Mouse (Mus musculus) c-Kit-negative CD71-positive TER-119-positive erythroid progenitor cells, embryonic 14.5 days (primary cell): ENCODE measurements around the gene Lpin2.

Experiments used
- DNase-seq: peaks from one replicate; pipeline ENCODE4 v3.0.0-alpha.2; 2013; ENCODE audit warnings: low read depth, low spot score

Lpin2 gene

DNA sequence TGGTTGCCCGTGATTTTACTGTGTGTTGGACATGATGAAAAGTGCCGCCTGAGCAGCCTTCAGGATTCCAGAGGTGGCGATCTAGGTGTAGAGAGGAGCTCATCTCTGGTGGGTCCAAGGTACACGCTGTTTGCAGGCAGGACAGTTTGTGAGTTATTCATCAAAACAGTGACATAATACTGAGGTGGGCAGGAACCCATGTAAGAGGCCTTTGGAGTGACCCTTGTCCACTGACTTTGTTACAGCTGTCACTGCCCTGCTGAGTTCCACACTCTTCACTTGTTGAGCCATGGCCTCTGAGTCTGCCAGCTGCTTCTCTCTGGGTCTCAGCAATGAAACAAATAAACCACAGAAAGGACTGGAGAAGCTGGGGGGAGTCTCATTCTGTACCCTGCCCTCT is 19.8 kb downstream of the Lpin2 start:
- no peak for DNase-seq

GRCm38 (mm10) chr17:71203998-71204808 is 21.8 kb downstream of the Lpin2 start:
- peak; percentile 76 for DNase-seq

DNA sequence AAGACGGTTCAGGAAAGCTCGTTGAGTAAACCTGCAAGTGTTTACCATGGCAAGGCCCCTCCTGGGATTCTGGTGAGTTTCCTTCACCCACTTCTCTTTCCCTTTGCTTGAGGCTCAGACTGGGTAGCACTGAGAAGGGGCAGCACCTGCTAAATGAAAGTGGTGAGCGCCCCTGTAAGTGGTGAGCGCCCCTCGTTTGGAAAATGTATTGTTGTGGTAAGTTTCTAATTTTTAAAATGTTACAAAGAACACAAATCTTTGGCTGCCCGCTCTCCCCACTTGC is 22.4 kb downstream of the Lpin2 start:
- DNase-seq, result no peak

GRCm38 (mm10) chr17:71206136-71206893 is 24.0 kb downstream of the Lpin2 start:
- DNase-seq, result no peak

- DNase-seq, result no peak
Measured at GRCm38 (mm10) chr17:71207268-71207667, 24.9 kb downstream of the Lpin2 start.

DNA sequence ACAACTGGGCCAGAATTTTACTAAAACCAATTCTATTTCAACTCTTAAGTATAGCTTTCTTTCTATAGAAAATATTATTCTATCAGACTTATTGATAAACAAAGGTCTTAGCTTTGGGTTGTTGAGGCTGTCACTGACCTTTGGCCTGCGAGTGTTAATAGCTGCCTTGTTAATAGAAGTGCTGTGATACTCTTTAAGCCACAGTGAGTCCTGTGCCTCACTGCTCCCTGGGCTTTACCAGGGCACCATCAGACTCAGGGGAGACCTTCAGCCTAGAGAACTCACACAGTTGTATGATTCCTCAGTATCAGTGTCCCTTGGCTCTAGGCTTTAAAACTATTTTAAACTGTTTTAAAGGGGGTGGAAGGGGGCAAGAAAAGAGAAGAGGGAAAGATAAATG is 26.0 kb downstream of the Lpin2 start:
- DNase-seq, result no peak

DNA sequence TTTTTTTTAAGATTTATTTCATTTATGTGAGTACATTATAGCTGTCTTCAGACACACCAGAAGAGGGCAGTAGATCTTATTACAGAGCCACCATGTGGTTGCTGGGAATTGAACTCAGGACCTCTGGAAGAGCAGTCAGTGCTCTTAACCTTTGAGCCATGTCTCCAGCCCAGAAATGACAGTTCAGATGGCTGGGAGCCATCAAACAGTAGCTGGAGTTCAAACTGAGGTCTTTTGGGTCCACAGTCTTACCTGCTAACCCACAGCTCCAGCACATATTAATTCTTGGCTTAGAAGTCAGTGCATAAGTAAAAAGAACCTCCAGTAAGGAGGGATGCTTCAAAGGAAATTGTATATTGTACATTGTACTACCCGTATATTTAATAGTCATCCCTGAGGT is 26.6 kb downstream of the Lpin2 start:
- DNase-seq, result no peak

- DNase-seq, result no peak
Measured at GRCm38 (mm10) chr17:71209936-71210335, 27.6 kb downstream of the Lpin2 start.

GRCm38 (mm10) chr17:71211962-71212646 is 29.7 kb downstream of the Lpin2 start:
- DNase-seq, result peak; percentile 61

DNA sequence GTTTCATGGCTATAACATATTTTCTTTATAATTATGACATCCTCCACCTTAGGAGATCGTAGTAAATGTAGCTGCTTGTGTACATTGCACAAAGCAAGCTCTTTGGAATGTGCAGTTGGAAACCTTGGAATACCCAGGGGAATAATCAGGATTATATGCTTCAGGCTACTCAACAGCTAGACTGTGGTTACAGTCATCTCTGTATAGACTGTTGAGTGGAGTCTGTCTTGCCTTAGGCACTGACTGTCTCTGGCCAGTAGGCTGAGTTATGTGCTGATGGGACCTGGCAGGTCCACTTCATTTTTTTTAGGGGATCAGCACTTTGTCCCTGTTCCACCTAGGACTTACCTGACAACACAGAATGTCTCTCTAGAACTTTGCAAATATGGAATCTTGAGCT is 31.3 kb downstream of the Lpin2 start:
- DNase-seq, result no peak

DNA sequence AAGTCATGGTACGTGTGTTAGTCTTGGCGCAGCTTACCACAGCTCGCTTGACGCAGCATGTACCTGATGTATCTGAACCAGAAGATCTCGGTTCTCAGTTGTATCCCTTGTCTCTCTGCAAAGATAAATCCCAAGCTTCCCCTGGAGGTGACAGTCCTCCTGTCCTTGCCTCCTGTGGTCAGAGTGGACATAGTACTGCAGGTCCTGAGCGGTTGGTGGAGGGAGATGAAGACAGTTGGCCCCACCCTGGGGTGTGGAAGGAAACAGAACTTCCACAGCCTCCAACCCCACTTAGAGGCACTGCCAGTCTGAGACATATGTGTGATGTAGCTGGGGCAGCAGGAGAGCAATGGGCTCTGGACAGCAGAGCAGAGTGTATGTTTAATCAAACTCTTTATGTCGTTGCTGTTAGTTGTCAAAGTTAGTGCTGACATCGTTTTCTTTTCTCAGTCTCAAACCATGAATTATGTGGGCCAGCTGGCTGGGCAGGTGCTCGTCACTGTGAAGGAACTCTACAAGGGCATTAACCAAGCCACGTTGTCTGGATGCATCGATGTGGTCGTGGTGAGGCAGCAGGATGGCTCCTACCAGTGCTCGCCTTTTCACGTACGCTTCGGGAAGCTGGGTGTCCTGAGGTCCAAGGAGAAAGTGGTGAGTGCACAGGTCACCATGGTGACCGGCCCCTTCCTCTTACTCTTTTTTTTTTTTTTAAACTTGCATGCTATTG is 32.3 kb downstream of the Lpin2 start:
- no peak for DNase-seq

DNA sequence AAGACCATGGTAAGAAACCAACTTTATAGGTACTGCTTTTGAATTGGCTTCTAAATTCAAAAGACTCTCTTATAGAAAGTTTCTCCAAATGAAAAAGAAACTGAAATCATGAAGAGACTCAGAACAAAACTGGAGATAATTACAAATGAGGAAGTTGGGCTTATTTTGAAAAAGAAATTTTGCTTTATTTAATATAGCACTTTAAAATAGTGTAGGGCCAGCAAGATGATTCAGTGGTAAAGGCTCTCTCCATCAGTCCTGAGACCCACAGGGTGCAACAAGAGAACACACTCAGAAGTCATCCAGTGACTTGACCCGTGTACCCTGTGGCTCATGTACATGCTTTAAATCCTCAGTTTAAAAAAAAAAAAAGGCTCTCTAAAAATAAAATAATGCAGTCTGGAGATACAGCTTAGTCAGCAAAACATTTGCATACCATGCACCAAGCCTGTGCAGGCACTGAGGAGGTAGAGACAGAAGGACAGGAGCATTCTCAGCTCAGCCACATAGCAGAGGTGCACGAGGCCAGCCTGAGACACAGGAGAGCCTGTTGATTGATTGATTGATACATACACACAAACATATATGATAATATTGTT is 33.0 kb downstream of the Lpin2 start:
- DNase-seq, result no peak

GRCm38 (mm10) chr17:71216263-71216662 is 33.9 kb downstream of the Lpin2 start:
- DNase-seq, result no peak

DNA sequence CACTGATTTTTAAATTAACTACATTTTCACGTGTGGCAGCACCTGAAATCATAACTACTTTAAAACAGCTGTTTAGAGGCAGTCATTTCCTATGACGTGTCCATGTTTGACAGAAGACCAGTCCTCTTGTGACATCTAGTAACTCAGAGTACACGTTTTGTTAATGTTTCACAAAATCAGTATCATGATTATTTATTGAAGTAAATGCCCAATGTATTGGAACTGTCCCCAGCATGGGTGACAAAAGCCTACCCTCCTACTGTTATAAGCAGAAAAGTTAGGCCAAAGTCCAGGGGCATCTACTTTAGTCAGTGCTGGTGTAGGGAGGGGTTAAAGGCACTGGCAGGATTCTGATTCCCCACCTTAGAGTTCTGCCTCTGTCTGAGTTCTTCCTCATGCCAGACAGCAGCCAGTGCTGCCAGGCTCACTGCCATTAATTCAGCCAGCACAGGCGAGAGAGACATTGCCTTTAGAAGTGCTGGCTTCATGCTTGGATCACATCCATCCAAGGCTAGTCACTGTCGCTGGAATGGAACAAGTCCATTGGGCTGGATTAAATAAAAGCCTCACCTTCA is 34.8 kb downstream of the Lpin2 start:
- DNase-seq, result no peak

DNA sequence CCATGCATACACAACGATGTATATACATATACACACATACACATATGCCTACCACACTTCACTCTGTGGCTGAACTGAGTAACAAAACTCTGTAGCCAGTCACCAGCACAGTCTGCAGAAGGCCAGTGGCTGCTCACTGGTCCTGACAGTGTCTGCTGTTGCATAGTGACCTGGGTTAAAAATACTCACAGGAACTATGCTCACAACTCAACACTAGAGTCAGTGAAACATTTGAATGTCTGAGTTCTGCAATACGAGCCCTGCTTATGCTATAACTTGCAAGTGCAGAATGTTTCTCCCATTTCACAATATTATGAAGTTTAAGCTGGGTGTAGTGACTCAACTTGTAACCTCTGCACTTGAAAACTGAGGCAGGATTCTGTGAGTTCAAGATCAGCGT is 39.0 kb downstream of the Lpin2 start:
- DNase-seq, result no peak

GRCm38 (mm10) chr17:71223676-71224075 is 41.3 kb downstream of the Lpin2 start:
- no peak for DNase-seq

GRCm38 (mm10) chr17:71224521-71224920 is 42.2 kb downstream of the Lpin2 start:
- no peak for DNase-seq

DNA sequence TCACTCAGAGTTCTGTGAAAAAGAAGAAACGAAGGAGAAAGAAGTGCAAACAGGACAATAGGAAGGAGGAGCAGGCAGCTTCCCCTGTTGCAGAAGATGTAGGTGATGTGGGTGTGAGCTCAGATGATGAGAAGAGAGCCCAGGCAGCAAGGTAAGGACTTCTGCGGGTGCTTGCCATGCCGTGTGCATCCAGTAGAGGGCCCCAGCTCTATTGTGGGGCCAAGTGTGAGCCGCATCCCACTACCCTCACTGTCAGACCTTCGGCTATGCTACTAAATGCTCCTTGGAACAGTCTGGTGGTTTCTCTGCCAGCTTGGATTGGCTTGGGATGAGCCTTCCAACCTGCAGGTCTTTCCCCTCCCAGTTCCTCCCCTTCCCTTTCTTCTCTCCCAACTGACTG is 42.7 kb downstream of the Lpin2 start:
- no peak for DNase-seq

DNA sequence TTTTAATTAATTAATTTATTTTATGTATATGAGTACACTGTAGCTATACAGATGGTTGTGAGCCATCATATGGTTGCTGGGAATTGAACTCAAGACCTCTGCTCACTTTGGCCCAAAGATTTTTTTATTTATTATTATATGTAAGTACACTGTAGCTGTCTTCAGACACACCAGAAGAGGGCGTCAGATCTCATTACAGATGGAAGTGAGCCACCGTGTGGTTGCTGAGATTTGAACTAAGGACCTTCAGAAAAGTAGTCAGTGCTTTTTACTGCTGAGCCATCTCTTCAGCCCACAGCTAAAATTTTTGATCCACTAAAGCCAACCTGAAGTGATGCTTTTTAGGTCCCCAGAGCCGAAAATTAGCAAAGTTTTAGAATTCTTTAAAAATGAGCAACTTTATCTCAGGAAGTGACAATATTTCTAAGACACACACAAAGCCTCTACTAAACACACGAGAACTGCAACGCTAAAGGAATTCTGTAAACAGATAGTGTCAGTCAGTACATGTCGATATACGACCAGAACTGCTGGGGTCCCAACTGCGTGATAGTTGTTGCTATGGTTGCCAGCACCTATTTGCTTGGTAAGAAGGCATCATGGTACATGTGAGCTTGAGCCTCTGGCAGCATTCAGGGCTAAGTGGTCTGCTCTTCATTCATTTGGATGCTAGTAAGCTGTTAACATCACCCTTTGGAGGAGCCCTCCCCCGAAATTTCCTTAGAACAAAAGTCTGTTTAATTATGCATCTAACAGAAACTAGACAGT is 45.0 kb downstream of the Lpin2 start:
- DNase-seq, result no peak

DNA sequence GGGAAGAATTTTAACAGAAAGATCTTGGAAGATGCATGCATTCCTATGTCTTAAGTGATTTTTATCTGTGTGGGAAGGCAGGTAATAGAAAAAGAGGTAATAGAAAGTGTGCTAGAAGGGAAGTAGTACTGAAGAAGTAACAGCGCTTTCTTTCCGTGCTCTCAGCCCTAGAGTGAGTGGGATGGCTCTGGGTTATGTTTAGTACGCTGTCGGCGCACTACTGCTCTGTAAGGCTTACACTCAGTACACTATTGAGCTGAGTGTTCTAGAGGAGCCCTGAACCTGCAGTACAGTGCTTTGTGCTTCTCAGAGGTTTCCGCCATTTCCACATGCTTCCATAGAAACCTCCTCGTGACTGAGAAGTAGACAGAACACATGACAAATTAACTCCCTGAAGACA is 46.3 kb downstream of the Lpin2 start:
- no peak for DNase-seq
